12 mouse cellular contexts compared by ENCODE assay signal in genomic region chr5:4858032-4858641, GRCm38 (mm10).
DNase-seq lines count a peak whose midpoint lies in the region; ATAC-seq and TF ChIP-seq lines count a peak whose summit lies in the region.
"Had no signal": no experiment of that assay in that cellular context is flagged by ENCODE, and none has a peak within 500 bp of the region (broad histone marks: within the 10 kb centered on the region; RNA-seq: fewer than 3 reads in every experiment).

No protein-coding gene starts in this region.

- peak; percentile 80 for ATAC-seq in forebrain, embryonic 16.5 days
- ATAC-seq in hindbrain, postnatal 0 days = peak; percentile 58; the same call in 1 of the 2 replicates
- peak; percentile 71 for ATAC-seq in neural tube, embryonic 14.5 days (ENCODE audit: low read depth)
- ATAC-seq: liver, postnatal 0 days had no signal

- no peak overlapping the region for H3K4me2 ChIP-seq in forebrain, embryonic 16.5 days (ENCODE audit: low read length)
- no peak overlapping the region for H3K4me2 ChIP-seq in hindbrain, postnatal 0 days (ENCODE audit: low read depth, low read length)
- no peak overlapping the region for H3K4me2 ChIP-seq in neural tube, embryonic 14.5 days (ENCODE audit: low read depth, low read length)
- H3K4me2 ChIP-seq: embryonic facial prominence, embryonic 13.5 days had no signal

- WGBS in forebrain, embryonic 16.5 days = 31% methylated on average over 5 of the region's 5 CpGs
- WGBS in hindbrain, postnatal 0 days = 35% methylated on average over 5 of the region's 5 CpGs
- 21% methylated on average over 5 of the region's 5 CpGs for WGBS in neural tube, embryonic 14.5 days

- no peaks in the 10 kb centered on the region for H3K9me3 ChIP-seq in forebrain, embryonic 16.5 days (ENCODE audit: control insufficient read depth, low read length)
- no peaks in the 10 kb centered on the region for H3K9me3 ChIP-seq in hindbrain, postnatal 0 days (ENCODE audit: low read length)
- H3K9me3 ChIP-seq in neural tube, embryonic 14.5 days (ENCODE audit: control insufficient read depth, low read length) = no peaks in the 10 kb centered on the region
- H3K9me3 ChIP-seq: embryonic facial prominence, embryonic 13.5 days had no signal

- no peak overlapping the region for H3K4me3 ChIP-seq in forebrain, embryonic 16.5 days (replicated peaks; ENCODE audit: low read length)
- H3K4me3 ChIP-seq in hindbrain, postnatal 0 days (ENCODE audit: low read length) = no peak overlapping the region
- no peak overlapping the region for H3K4me3 ChIP-seq in neural tube, embryonic 14.5 days (ENCODE audit: low read depth, low read length)
- H3K4me3 ChIP-seq: embryonic facial prominence, embryonic 13.5 days; myocyte had no signal

- no peaks in the 10 kb centered on the region for H3K36me3 ChIP-seq in forebrain, embryonic 16.5 days (ENCODE audit: control insufficient read depth, insufficient read depth)
- H3K36me3 ChIP-seq in hindbrain, postnatal 0 days (ENCODE audit: insufficient read depth, low read length) = no peaks in the 10 kb centered on the region
- no peaks in the 10 kb centered on the region for H3K36me3 ChIP-seq in neural tube, embryonic 14.5 days (ENCODE audit: control insufficient read depth, insufficient read depth, low read length)
- H3K36me3 ChIP-seq: embryonic facial prominence, embryonic 13.5 days had no signal

- H3K9ac ChIP-seq in forebrain, embryonic 16.5 days (replicated peaks; ENCODE audit: low read depth, low read length) = no peak overlapping the region
- no peak overlapping the region for H3K9ac ChIP-seq in hindbrain, postnatal 0 days (replicated peaks; ENCODE audit: low read length)
- H3K9ac ChIP-seq in neural tube, embryonic 14.5 days (replicated peaks; ENCODE audit: low read depth, low read length) = no peak overlapping the region
- H3K9ac ChIP-seq: embryonic facial prominence, embryonic 13.5 days; liver, postnatal 0 days had no signal

- peak; percentile 32 for DNase-seq in left cerebral cortex, postnatal 4 days
- DNase-seq in left cerebral cortex, postnatal 14 days (ENCODE audit: low spot score in 2 of 2) = no peak
- peak; percentile 49 for DNase-seq in hindbrain, postnatal 0 days (ENCODE audit: low spot score)
- DNase-seq in heart, postnatal 36 days = no peak
- DNase-seq in urinary bladder, postnatal 36 days (ENCODE audit: low spot score in 2 of 2) = no peak
- DNase-seq: layer of hippocampus, postnatal 36 days; liver, postnatal 0 days; right cerebral cortex, postnatal 4 days had no signal

- peaks cover 20% of the 10 kb centered on the region for H3K4me1 ChIP-seq in forebrain, embryonic 16.5 days (replicated peaks; ENCODE audit: control insufficient read depth, insufficient read depth, low read length)
- H3K4me1 ChIP-seq in hindbrain, postnatal 0 days (ENCODE audit: insufficient read depth, low read length) = 0 out of 2 replicates have a peak, but pooled peaks cover 7% of the 10 kb centered on the region
- no peaks in the 10 kb centered on the region for H3K4me1 ChIP-seq in neural tube, embryonic 14.5 days (ENCODE audit: control insufficient read depth, insufficient read depth, low read length)

- H3K27me3 ChIP-seq in forebrain, embryonic 16.5 days (replicated peaks; ENCODE audit: control insufficient read depth, insufficient read depth, low read length) = no peaks in the 10 kb centered on the region
- no peaks in the 10 kb centered on the region for H3K27me3 ChIP-seq in hindbrain, postnatal 0 days (ENCODE audit: insufficient read depth, low read length)
- H3K27me3 ChIP-seq in neural tube, embryonic 14.5 days (ENCODE audit: control insufficient read depth, insufficient read depth, low read length) = no peaks in the 10 kb centered on the region
- H3K27me3 ChIP-seq: embryonic facial prominence, embryonic 13.5 days had no signal

- intact Hi-C loops in left cerebral cortex, postnatal 4 days (cut with DNase I) = no loop called here
- intact Hi-C loops in left cerebral cortex, postnatal 14 days (cut with DNase I) = no loop called here
- intact Hi-C loops in heart, postnatal 36 days (cut with DNase I) = no loop called here

- H3K27ac ChIP-seq in forebrain, embryonic 16.5 days (ENCODE audit: low read length) = peak overlapping the region; percentile 77
- no peak overlapping the region for H3K27ac ChIP-seq in hindbrain, postnatal 0 days
- no peak overlapping the region for H3K27ac ChIP-seq in neural tube, embryonic 14.5 days (ENCODE audit: low read depth, low read length)
- H3K27ac ChIP-seq: embryonic facial prominence, embryonic 13.5 days had no signal

- no peak for TF ChIP-seq CTCF in hindbrain, postnatal 0 days (IDR thresholded peaks at IDR 0.05; ENCODE audit: low read depth)

Comparison
In these comparisons a context has a peak if more than half of its experiments do, and no peak if none do; other contexts are left out.
1. DNase-seq: peak in left cerebral cortex, postnatal 4 days (single experiment) and hindbrain, postnatal 0 days (single experiment); none in left cerebral cortex, postnatal 14 days (0 of 2), heart, postnatal 36 days (0 of 2) and urinary bladder, postnatal 36 days (0 of 2).
2. Peak in every context shown above with its lines, with median percentiles within 50 percentile points of each other: ATAC-seq.